ENCODE assay signal across 11 mouse cellular contexts in genomic region chr6:34187986-34188599, GRCm38 (mm10). TPM values are rescaled to one million over a fixed set of nuclear protein-coding genes. Genes with fewer than 3 reads are reported as not detected.
DNase-seq lines count a peak whose midpoint lies in the region; ATAC-seq and TF ChIP-seq lines count a peak whose summit lies in the region.
"Had no signal": no experiment of that assay in that cellular context is flagged by ENCODE, and none has a peak within 500 bp of the region (broad histone marks: within the 10 kb centered on the region; RNA-seq: fewer than 3 reads in every experiment).

No protein-coding gene starts in this region.

- H3K27ac ChIP-seq in lung, embryonic 14.5 days (ENCODE audit: low read depth), result no peak overlapping the region
- H3K27ac ChIP-seq: heart, embryonic 13.5 days; limb, embryonic 15.5 days had no signal

- no peak for TF ChIP-seq CTCF in lung, embryonic 14.5 days (IDR thresholded peaks at IDR 0.05; ENCODE audit: low read depth)

- H3K4me2 ChIP-seq in lung, embryonic 14.5 days, result no peak overlapping the region
- H3K4me2 ChIP-seq: heart, embryonic 13.5 days; limb, embryonic 15.5 days had no signal

- 51% methylated on average over 7 of the region's 7 CpGs for WGBS in lung, embryonic 14.5 days

- no peaks in the 10 kb centered on the region for H3K9me3 ChIP-seq in lung, embryonic 14.5 days (ENCODE audit: low read depth, low read length)
- H3K9me3 ChIP-seq: heart, embryonic 13.5 days; limb, embryonic 15.5 days had no signal

- H3K27me3 ChIP-seq in lung, embryonic 14.5 days (ENCODE audit: insufficient read depth, low read length), result no peaks in the 10 kb centered on the region
- H3K27me3 ChIP-seq: heart, embryonic 13.5 days; limb, embryonic 15.5 days had no signal

- intact Hi-C loops in heart, postnatal 25 days (cut with DNase I), result no loop called here

- peak; percentile 56 for DNase-seq in adrenal gland, postnatal 14 days
- no peak for DNase-seq in adrenal gland, adult 8-10 months
- peak; percentile 39 for DNase-seq in lung, embryonic 14.5 days
- DNase-seq in lung, postnatal 4 days, result no peak
- peak; percentile 6 for DNase-seq in heart, postnatal 25 days (ENCODE audit: low spot score)
- peak; percentile 9 for DNase-seq in lung, postnatal 14 days
- no peak for DNase-seq in embryo, embryonic 10.5 days (ENCODE audit: low spot score)
- DNase-seq in thymus, postnatal 36 days, result no peak
- DNase-seq: cerebellum, adult 11-12 months had no signal

- no peaks in the 10 kb centered on the region for H3K36me3 ChIP-seq in lung, embryonic 14.5 days (ENCODE audit: insufficient read depth)
- H3K36me3 ChIP-seq: heart, embryonic 13.5 days; limb, embryonic 15.5 days had no signal

- no peak overlapping the region for H3K4me3 ChIP-seq in lung, embryonic 14.5 days (ENCODE audit: low read depth, low read length)
- H3K4me3 ChIP-seq: heart, embryonic 13.5 days; limb, embryonic 15.5 days had no signal

- no peaks in the 10 kb centered on the region for H3K4me1 ChIP-seq in lung, embryonic 14.5 days (ENCODE audit: insufficient read depth)
- H3K4me1 ChIP-seq: limb, embryonic 15.5 days had no signal

- ATAC-seq in lung, embryonic 14.5 days (ENCODE audit: insufficient read depth), result no peak

- no peak overlapping the region for H3K9ac ChIP-seq in lung, embryonic 14.5 days
- H3K9ac ChIP-seq: heart, embryonic 13.5 days; limb, embryonic 15.5 days had no signal

RNA-seq across cellular contexts. Expression of gene Slc35b4, which starts 11.2 kb away (rescaled TPM):
- total RNA-seq in adrenal gland, postnatal 14 days (2021), result 24.1 and 24.5 TPM in 2 replicates
- 10 to 100 TPM; 38.6 to 47.2 (median 41.5) TPM for total RNA-seq in adrenal gland, adult 8-10 months (2022)
- 71.2 and 74.2 TPM in 2 replicates for polyA plus RNA-seq in lung, embryonic 14.5 days (2014; fragmentation: Nextera tagmentation; extraction: Ambion mirVana)
- 1 to 10 TPM; 8.7 to 9.8 TPM for total RNA-seq in heart, postnatal 25 days (2021)

Comparison
In these comparisons a context has a peak if more than half of its experiments do, and no peak if none do; other contexts are left out.
1. DNase-seq: peak in adrenal gland, postnatal 14 days (single experiment), lung, embryonic 14.5 days (single experiment), heart, postnatal 25 days (single experiment) and lung, postnatal 14 days (single experiment); none in adrenal gland, adult 8-10 months (single experiment), lung, postnatal 4 days (0 of 2), embryo, embryonic 10.5 days (single experiment) and thymus, postnatal 36 days (0 of 2).